Mouse (Mus musculus): ENCODE data around the gene Cul3.
"Not testable (repeated sequence)": the region's sequence is repeated elsewhere in the genome, so short reads cannot be mapped to it uniquely, and the experiment has no call there.

Gene Cul3

GRCm38 (mm10) chr1:80340436-80341376 lies at the start of gene Cul3:
Cul3 (minus strand) TSS chr1:80340480.
- DNase-seq, result peak; percentile 95

GRCm38 (mm10) chr1:80389518-80389917 lies 49.2 kb upstream of the Cul3 start:
- peak; percentile 10 to 31 for DNase-seq

- no peak for DNase-seq
Measured at GRCm38 (mm10) chr1:80383613-80384589, 43.6 kb upstream of the Cul3 start.

- no peak for DNase-seq
Measured at GRCm38 (mm10) chr1:80382928-80383327, 42.6 kb upstream of the Cul3 start.

GRCm38 (mm10) chr1:80381302-80381701 lies 41.0 kb upstream of the Cul3 start:
- no peak for DNase-seq

GRCm38 (mm10) chr1:80372010-80372409 lies 31.7 kb upstream of the Cul3 start:
- no peak for DNase-seq

- no peak for DNase-seq
Measured at GRCm38 (mm10) chr1:80371189-80371889, 31.1 kb upstream of the Cul3 start.

GRCm38 (mm10) chr1:80363486-80363885 lies 23.2 kb upstream of the Cul3 start:
- no peak for DNase-seq

- DNase-seq, result no peak
Measured at GRCm38 (mm10) chr1:80362946-80363345, 22.7 kb upstream of the Cul3 start.

GRCm38 (mm10) chr1:80362400-80362799 lies 22.1 kb upstream of the Cul3 start:
- no peak for DNase-seq

GRCm38 (mm10) chr1:80361771-80362170 lies 21.5 kb upstream of the Cul3 start:
- not testable (repeated sequence) for DNase-seq

GRCm38 (mm10) chr1:80360038-80360608 lies 19.8 kb upstream of the Cul3 start:
- DNase-seq, result no peak

- DNase-seq, result peak; percentile 65 to 69
Measured at GRCm38 (mm10) chr1:80340061-80340435, 232 bp downstream of the Cul3 start.

GRCm38 (mm10) chr1:80339425-80340021 lies 757 bp downstream of the Cul3 start:
- DNase-seq, result peak; percentile 7 to 21

GRCm38 (mm10) chr1:80338398-80338797 lies 1.9 kb downstream of the Cul3 start:
- no peak for DNase-seq

GRCm38 (mm10) chr1:80335726-80336368 lies 4.4 kb downstream of the Cul3 start:
- DNase-seq, result peak in 1 of 2 experiments; percentile 29

GRCm38 (mm10) chr1:80335118-80335517 lies 5.2 kb downstream of the Cul3 start:
- DNase-seq, result no peak

- no peak for DNase-seq
Measured at GRCm38 (mm10) chr1:80330970-80331369, 9.3 kb downstream of the Cul3 start.

GRCm38 (mm10) chr1:80325761-80326160 lies 14.5 kb downstream of the Cul3 start:
- DNase-seq, result no peak

- DNase-seq, result no peak
Measured at GRCm38 (mm10) chr1:80324370-80324769, 15.9 kb downstream of the Cul3 start.

- no peak for DNase-seq
Measured at GRCm38 (mm10) chr1:80315533-80316045, 24.7 kb downstream of the Cul3 start.
